In the genomic region with DNA sequence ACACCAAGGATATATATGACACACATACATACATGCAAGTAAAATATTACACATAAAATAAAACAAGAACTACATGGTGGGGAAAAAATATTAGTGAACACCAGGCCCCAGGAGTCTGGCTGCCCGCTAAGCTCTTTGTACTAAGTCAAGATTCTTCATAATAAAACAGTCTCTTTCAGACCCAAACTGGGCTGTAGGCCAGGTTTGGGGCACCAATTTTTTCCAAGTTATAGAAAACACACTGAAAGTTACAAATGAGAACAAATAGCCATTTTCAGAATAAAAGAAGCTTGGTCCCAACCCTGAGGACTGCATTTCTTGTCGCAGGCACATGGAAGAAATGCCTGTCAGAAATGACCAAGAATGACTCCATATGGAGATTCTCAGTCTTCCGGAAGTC, we compare ENCODE assay signal across 16 mouse cellular contexts.
"Had no signal": no experiment of that assay in that cellular context is flagged by ENCODE, and none has a peak within 500 bp of the region (broad histone marks: within the 10 kb centered on the region; RNA-seq: fewer than 3 reads in every experiment).

No protein-coding gene starts in this region.

- H3K36me3 ChIP-seq: liver, embryonic 13.5 days; midbrain, embryonic 15.5 days had no signal

- H3K9me3 ChIP-seq: liver, embryonic 13.5 days; midbrain, embryonic 15.5 days had no signal

- H3K4me3 ChIP-seq: layer of hippocampus, adult 2 months; liver, embryonic 13.5 days; midbrain, embryonic 15.5 days had no signal

- H3K27ac ChIP-seq: kidney, postnatal 0 days; layer of hippocampus, adult 2 months; liver, embryonic 13.5 days; midbrain, embryonic 15.5 days; stomach, postnatal 0 days had no signal

- H3K9ac ChIP-seq: liver, embryonic 13.5 days; midbrain, embryonic 15.5 days had no signal

- H3K4me2 ChIP-seq: liver, embryonic 13.5 days; midbrain, embryonic 15.5 days had no signal

- ATAC-seq: midbrain, embryonic 15.5 days had no signal

- H3K27me3 ChIP-seq: liver, embryonic 13.5 days; midbrain, embryonic 15.5 days had no signal

- DNase-seq: kidney, adult 2 months; kidney, postnatal 25 days; layer of hippocampus, adult 9-11 months; liver, embryonic 13.5 days; lung, adult 2 months; lung, postnatal 14 days; lung, postnatal 4 days; right cerebral cortex, postnatal 14 days; right cerebral cortex, postnatal 4 days; thymus, adult 2 months; thymus, postnatal 14 days; thymus, postnatal 4 days had no signal

- H3K4me1 ChIP-seq: liver, embryonic 13.5 days had no signal
